Mouse (Mus musculus): ENCODE measurements around the gene 2310011J03Rik. TPM values are rescaled to one million over a fixed set of nuclear protein-coding genes. Genes with fewer than 3 reads are reported as not detected.

The 2310011J03Rik gene
- polyA plus RNA-seq, 1 experiment, result 40.6 TPM

- Histone ChIP-seq H3K27ac (ENCODE audit: insufficient read depth, low read length) (no peak overlapping the region), H3K36me3 (ENCODE audit: control insufficient read depth, insufficient read depth, low read length) (no peaks in the 10 kb centered on the region), H3K4me3 (ENCODE audit: extremely low read depth, insufficient read depth, insufficient read length) (no peak overlapping the region), H3K4me1 (ENCODE audit: control insufficient read depth, insufficient read depth, insufficient read length) (no peaks in the 10 kb centered on the region), H3K27me3 (ENCODE audit: control insufficient read depth, insufficient read depth, low read length) (peaks cover 10% of the 10 kb centered on the region)
- DNase-seq (ENCODE audit: low read depth in 1 of 2, low spot score in 2 of 2), result no peak
- no peak for TF ChIP-seq POLR2A (IDR thresholded peaks at IDR 0.05; ENCODE audit: low read depth, low read length)
- TF ChIP-seq CTCF (IDR thresholded peaks at IDR 0.05; ENCODE audit: extremely low read depth, insufficient read depth, insufficient read length, insufficient replicate concordance), result no peak
- WGBS, result 55% methylated on average over 10 of the region's 10 CpGs
These were observed 20.5 kb downstream of the 2310011J03Rik start for GRCm38 (mm10) chr10:80299824-80300223.

DNA sequence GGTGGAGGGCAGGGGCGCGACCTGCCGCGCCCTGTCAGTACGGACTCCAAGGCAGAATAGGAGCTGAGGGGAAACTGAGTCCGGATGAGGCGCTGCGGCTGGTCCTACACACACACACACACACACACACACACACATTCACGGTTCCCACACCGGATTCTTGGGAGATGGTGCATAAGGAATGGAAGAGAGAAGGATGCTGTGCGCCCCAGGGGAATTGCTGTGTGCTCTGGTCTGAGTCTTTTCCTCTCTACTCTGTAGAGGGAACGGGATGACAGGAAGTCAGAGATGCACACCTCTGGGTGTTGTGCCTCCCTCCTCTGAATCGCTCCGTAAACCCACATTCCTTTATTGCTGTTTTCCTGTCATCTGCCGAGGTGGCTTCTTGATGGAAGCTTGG lies 21.0 kb downstream of the 2310011J03Rik start:
- Histone ChIP-seq H3K36me3 (ENCODE audit: control insufficient read depth, insufficient read depth, low read length) (peaks cover 5% of the 10 kb centered on the region), H3K27ac (ENCODE audit: insufficient read depth, low read length) (no peak overlapping the region), H3K4me1 (ENCODE audit: control insufficient read depth, insufficient read depth, insufficient read length) (no peaks in the 10 kb centered on the region), H3K27me3 (ENCODE audit: control insufficient read depth, insufficient read depth, low read length) (peaks cover 7% of the 10 kb centered on the region; the same call in 1 of the 2 replicates), H3K4me3 (ENCODE audit: extremely low read depth, insufficient read depth, insufficient read length) (no peak overlapping the region)
- WGBS, result 20% methylated on average over 15 of the region's 15 CpGs
- TF ChIP-seq CTCF (IDR thresholded peaks at IDR 0.05; ENCODE audit: extremely low read depth, insufficient read depth, insufficient read length, insufficient replicate concordance), result no peak
- TF ChIP-seq POLR2A (IDR thresholded peaks at IDR 0.05; ENCODE audit: low read depth, low read length), result no peak
- DNase-seq (ENCODE audit: low read depth in 1 of 2, low spot score in 2 of 2), result no peak

- peaks cover 7% of the 10 kb centered on the region; the same call in 1 of the 2 replicates for H3K27me3 ChIP-seq (ENCODE audit: control insufficient read depth, insufficient read depth, low read length)
- no peak overlapping the region for H3K27ac ChIP-seq (ENCODE audit: insufficient read depth, low read length)
- WGBS, result 18% methylated on average over 23 of the region's 26 CpGs
- H3K4me1 ChIP-seq (ENCODE audit: control insufficient read depth, insufficient read depth, insufficient read length), result no peaks in the 10 kb centered on the region
- peaks cover 9% of the 10 kb centered on the region for H3K36me3 ChIP-seq (ENCODE audit: control insufficient read depth, insufficient read depth, low read length)
- TF ChIP-seq POLR2A (IDR thresholded peaks at IDR 0.05; ENCODE audit: low read depth, low read length) (no peak), CTCF (IDR thresholded peaks at IDR 0.05; ENCODE audit: extremely low read depth, insufficient read depth, insufficient read length, insufficient replicate concordance) (no peak)
- H3K4me3 ChIP-seq (ENCODE audit: extremely low read depth, insufficient read depth, insufficient read length), result no peak overlapping the region
- no peak for DNase-seq (ENCODE audit: low read depth in 1 of 2, low spot score in 2 of 2)
These were observed 21.6 kb downstream of the 2310011J03Rik start for GRCm38 (mm10) chr10:80298571-80299281.

- 72% methylated on average over 8 of the region's 8 CpGs for WGBS
- Histone ChIP-seq H3K27ac (ENCODE audit: insufficient read depth, low read length) (no peak overlapping the region), H3K36me3 (ENCODE audit: control insufficient read depth, insufficient read depth, low read length) (peaks cover 12% of the 10 kb centered on the region), H3K27me3 (ENCODE audit: control insufficient read depth, insufficient read depth, low read length) (peaks cover 7% of the 10 kb centered on the region; the same call in 1 of the 2 replicates), H3K4me1 (ENCODE audit: control insufficient read depth, insufficient read depth, insufficient read length) (peaks cover 4% of the 10 kb centered on the region; the same call in 1 of the 2 replicates), H3K4me3 (ENCODE audit: extremely low read depth, insufficient read depth, insufficient read length) (no peak overlapping the region)
- no peak for TF ChIP-seq CTCF (IDR thresholded peaks at IDR 0.05; ENCODE audit: extremely low read depth, insufficient read depth, insufficient read length, insufficient replicate concordance)
- no peak for TF ChIP-seq POLR2A (IDR thresholded peaks at IDR 0.05; ENCODE audit: low read depth, low read length)
- no peak for DNase-seq (ENCODE audit: low read depth in 1 of 2, low spot score in 2 of 2)
These were observed 22.7 kb downstream of the 2310011J03Rik start for GRCm38 (mm10) chr10:80297526-80298133.

DNA sequence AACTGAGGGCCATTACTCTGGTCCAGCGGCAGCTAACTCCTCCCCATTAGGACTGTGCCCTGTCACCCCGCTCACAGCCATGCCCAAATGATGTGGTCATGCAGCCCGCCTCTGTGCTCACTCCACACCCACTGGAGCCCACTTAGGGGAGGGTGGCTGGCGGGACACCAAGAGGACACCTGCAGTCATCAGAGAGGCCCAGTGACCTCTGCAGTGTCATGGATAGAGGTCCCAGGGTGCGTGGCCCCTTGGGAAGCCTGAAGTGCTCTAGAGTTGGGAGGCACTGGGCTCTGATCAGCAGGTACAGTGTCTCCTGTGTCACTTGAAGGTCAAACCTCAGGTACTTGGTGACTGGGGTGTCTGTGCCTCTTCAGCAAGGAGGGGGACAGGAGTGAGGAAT lies 23.5 kb downstream of the 2310011J03Rik start:
- Histone ChIP-seq H3K4me3 (ENCODE audit: extremely low read depth, insufficient read depth, insufficient read length) (no peak overlapping the region), H3K4me1 (ENCODE audit: control insufficient read depth, insufficient read depth, insufficient read length) (peaks cover 4% of the 10 kb centered on the region; the same call in 1 of the 2 replicates), H3K27ac (ENCODE audit: insufficient read depth, low read length) (no peak overlapping the region), H3K36me3 (ENCODE audit: control insufficient read depth, insufficient read depth, low read length) (peaks cover 12% of the 10 kb centered on the region), H3K27me3 (ENCODE audit: control insufficient read depth, insufficient read depth, low read length) (peaks cover 7% of the 10 kb centered on the region; the same call in 1 of the 2 replicates)
- 82% methylated on average over 5 of the region's 5 CpGs for WGBS
- DNase-seq (ENCODE audit: low read depth in 1 of 2, low spot score in 2 of 2), result no peak
- TF ChIP-seq CTCF (IDR thresholded peaks at IDR 0.05; ENCODE audit: extremely low read depth, insufficient read depth, insufficient read length, insufficient replicate concordance) (no peak), POLR2A (IDR thresholded peaks at IDR 0.05; ENCODE audit: low read depth, low read length) (no peak)

DNA sequence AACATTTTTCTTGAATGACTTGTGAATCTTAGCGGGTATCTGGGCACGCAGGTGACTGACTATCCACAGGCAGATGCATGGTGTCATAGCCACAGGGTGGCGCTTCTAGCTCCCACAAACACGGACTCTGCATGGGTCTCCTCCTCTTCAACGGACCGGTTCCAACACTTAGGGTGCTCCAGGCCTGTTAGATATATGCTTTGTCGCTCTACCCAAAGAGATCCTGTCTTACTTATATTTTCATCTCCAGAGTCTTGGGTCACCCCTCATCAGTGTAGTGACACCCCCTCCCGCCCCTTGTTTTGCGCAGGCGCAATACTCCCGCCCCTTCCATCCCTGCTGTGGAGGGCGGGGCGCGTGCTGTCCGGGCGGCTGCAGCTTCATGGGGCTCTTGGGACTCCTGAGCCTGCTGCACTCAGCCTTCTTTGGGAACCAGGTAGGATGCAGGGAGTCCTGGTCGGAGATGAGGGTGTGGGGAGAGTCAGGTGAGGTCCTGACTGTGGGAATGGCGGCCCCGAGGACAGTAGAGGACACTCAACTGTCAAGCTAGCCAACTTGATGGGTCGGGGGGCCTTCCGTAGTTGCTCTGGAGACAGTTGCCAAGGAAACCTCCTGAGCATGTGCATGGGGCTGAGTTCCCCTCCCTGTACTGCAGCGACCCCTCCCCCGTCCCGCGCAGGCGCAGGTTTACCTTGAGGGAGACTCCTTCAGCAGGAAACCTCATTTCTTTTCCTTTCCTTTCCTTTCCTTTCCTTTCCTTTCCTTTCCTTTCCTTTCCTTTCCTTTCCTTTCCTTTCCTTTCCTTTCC lies 24.5 kb downstream of the 2310011J03Rik start, which contains the start of gene Apc2:
Apc2 (plus strand) TSS at position 360 of the 808 bp plus-strand sequence.
- peak; percentile 63 to 68 for DNase-seq (ENCODE audit: low read depth in 1 of 2, low spot score in 2 of 2)
- Histone ChIP-seq H3K4me3 (ENCODE audit: extremely low read depth, insufficient read depth, insufficient read length) (peak within 1 kb of the TSS; percentile 14), H3K27ac (ENCODE audit: insufficient read depth, low read length) (no peak within 1 kb of the TSS), H3K36me3 (ENCODE audit: control insufficient read depth, insufficient read depth, low read length) (peaks cover 12% of the 10 kb centered on the region), H3K4me1 (ENCODE audit: control insufficient read depth, insufficient read depth, insufficient read length) (peaks cover 4% of the 10 kb centered on the region; the same call in 1 of the 2 replicates), H3K27me3 (ENCODE audit: control insufficient read depth, insufficient read depth, low read length) (peaks cover 7% of the 10 kb centered on the region; the same call in 1 of the 2 replicates)
- 9% methylated on average over 26 of the region's 26 CpGs for WGBS
- TF ChIP-seq CTCF (IDR thresholded peaks at IDR 0.05; ENCODE audit: extremely low read depth, insufficient read depth, insufficient read length, insufficient replicate concordance) (peak; percentile 62; the same call in 1 of the 2 replicates), POLR2A (IDR thresholded peaks at IDR 0.05; ENCODE audit: low read depth, low read length) (no peak)

All from spleen, adult 2 months (tissue).